Mouse (Mus musculus) pancreas, adult 10 weeks (tissue): ENCODE data around the gene Srsf4. TPM values are rescaled to one million over a fixed set of nuclear protein-coding genes. Genes with fewer than 3 reads are reported as not detected.

Experiments used
- polyA plus RNA-seq: library from polyadenylated mRNA; stranded (reverse); fragments of 350-450 nt; fragmentation: Illumina TruSeq; extraction: RNeasy Lipid Tissue Mini Kit (QIAGEN cat#74804); gene quantifications from one replicate; pipeline ENCODE4 v1.2.3, GENCODE M21; 2015; ENCODE audit warnings: low read depth, low replicate concordance; ENCODE audit not compliant: insufficient read depth

Srsf4 gene
- 18.0 TPM for polyA plus RNA-seq

GRCm38 (mm10) chr4:131873293-131874168, at the start of gene Srsf4:
Gene Srsf4 (plus strand): TSS chr4:131873617.

GRCm38 (mm10) chr4:131837872-131838524, 35.4 kb upstream of the Srsf4 start, which contains the start of gene Ptpru:
Gene Ptpru (minus strand): TSS chr4:131838288.

GRCm38 (mm10) chr4:131843290-131843743, 30.1 kb upstream of the Srsf4 start, which contains the start of gene Mecr:
Gene Mecr (plus strand): TSS chr4:131843470.

GRCm38 (mm10) chr4:131921461-131922346, 48.3 kb downstream of the Srsf4 start, which contains the start of gene Tmem200b:
Gene Tmem200b (plus strand): TSS chr4:131921771.

Other genes starting within 250 kb of the Srsf4 start
- gene Ptpru, start 35.3 kb upstream of the Srsf4 start, polyA plus RNA-seq = 4.3 TPM
- gene Mecr, start 30.1 kb upstream of the Srsf4 start, polyA plus RNA-seq = 84.8 TPM
- gene Tmem200b, start 48.2 kb downstream of the Srsf4 start, polyA plus RNA-seq = 2.9 TPM
- gene Gm10300, start 201.1 kb downstream of the Srsf4 start, polyA plus RNA-seq = not detected
- gene Epb41, start 201.7 kb downstream of the Srsf4 start, polyA plus RNA-seq = 16.7 TPM